Mouse (Mus musculus) gastrocnemius, postnatal 36 days (tissue): ENCODE data around the gene Tmem131l. TPM values are rescaled to one million over a fixed set of nuclear protein-coding genes. Genes with fewer than 3 reads are reported as not detected.

Source experiments
- DNase-seq, 2 experiments: peaks; one replicate each; pipeline ENCODE4 v3.0.0; 2022
- intact Hi-C: fragments of 180-260 bp; cut with DNase I; formaldehyde crosslinking; loops from one replicate; pipeline ENCODE4 v1.15.1; 2025
- total RNA-seq, 2 experiments: library from RNA; stranded (reverse); gene quantifications; 2 replicates each; pipeline ENCODE4 v1.2.3; 2021

Gene Tmem131l
- total RNA-seq, 2 experiments from 2014 or later, result 13.0 to 18.4 TPM

- no peak for DNase-seq
- intact Hi-C loops, result no loop called here
Measured at GRCm38 (mm10) chr3:84022201-84022584, 17.8 kb downstream of the Tmem131l start.

- DNase-seq, result no peak
- intact Hi-C loops, result no loop called here
Measured at GRCm38 (mm10) chr3:84021217-84022200, 18.5 kb downstream of the Tmem131l start.

- intact Hi-C loops, result no loop called here
- DNase-seq, result no peak
Measured at GRCm38 (mm10) chr3:84020528-84020927, 19.4 kb downstream of the Tmem131l start.

GRCm38 (mm10) chr3:84015484-84016016 lies 24.4 kb downstream of the Tmem131l start:
- DNase-seq, result no peak
- intact Hi-C loops, result no loop called here

DNA sequence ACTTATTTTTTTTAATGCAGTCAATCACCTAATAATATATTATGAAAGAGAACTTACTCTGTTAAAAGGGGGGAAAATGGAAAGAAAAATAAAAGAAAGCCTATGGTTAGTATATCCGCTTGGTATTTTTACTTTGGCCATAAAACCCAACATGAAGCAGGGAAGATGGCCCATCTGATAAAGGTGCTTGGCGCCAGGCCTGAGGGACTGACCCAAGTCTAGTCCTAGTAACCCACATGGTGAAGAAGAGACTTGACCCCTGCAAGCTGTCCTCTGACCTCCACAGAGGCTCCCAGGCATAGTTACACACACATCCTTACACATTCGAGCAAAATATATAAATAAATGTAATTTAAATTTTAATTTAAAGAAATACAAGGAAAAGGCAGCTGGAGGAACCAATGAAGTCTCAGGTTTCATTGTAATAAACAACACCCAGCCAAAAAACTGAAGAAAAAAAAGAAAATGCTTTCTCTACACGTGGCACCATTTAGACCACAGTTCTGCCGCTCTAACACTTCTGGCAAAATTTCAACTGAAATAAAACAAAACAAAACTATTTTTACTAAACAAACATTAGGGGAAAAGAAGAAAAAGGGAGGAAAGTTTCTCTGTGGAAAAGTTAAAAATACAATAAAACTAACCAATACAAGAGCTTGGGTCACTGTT lies 28.8 kb downstream of the Tmem131l start:
- intact Hi-C loops, result no loop called here
- no peak for DNase-seq

- intact Hi-C loops, result no loop called here
- DNase-seq, result no peak
Measured at GRCm38 (mm10) chr3:84005989-84006388, 34.0 kb downstream of the Tmem131l start.

DNA sequence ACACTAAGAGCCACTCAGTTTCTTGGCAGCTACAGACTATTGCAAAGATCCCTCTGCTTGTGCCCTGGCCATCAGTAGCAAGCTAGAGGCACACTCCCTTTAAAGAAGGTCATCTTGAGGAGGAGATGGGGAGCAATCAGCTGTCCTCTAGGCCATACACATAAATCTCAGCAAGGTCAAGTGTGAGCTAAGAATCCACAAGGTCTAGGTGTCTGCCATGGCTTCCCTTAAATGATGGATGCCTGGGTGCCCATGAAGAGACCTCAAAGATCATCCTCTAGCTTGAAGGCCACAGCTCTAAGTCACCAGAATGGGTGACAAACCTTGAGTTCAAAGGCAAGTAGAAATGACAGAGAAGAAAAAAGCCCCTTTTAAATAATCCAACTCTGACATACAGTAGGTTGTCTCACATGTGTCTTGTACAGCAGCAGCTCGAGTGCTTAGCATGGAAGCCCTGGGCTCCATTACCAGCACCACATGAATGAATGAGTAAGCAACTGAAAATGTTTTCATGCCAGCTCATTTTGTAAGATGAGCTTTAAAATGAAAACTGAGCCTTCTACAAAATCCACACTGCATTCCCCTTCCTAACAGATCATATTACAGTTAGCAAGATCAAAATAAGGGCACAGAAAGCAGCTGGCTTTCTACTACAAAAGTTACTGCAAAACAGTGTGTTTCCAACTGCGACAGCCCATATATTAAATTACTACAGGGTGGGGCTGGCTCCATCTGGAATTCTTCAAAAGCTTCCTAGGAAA lies 35.5 kb downstream of the Tmem131l start:
- no peak for DNase-seq
- intact Hi-C loops, result no loop called here

GRCm38 (mm10) chr3:84002433-84003090 lies 37.4 kb downstream of the Tmem131l start:
- intact Hi-C loops, result no loop called here
- no peak for DNase-seq

GRCm38 (mm10) chr3:83997563-83997962 lies 42.4 kb downstream of the Tmem131l start:
- DNase-seq, result no peak
- intact Hi-C loops, result no loop called here

DNA sequence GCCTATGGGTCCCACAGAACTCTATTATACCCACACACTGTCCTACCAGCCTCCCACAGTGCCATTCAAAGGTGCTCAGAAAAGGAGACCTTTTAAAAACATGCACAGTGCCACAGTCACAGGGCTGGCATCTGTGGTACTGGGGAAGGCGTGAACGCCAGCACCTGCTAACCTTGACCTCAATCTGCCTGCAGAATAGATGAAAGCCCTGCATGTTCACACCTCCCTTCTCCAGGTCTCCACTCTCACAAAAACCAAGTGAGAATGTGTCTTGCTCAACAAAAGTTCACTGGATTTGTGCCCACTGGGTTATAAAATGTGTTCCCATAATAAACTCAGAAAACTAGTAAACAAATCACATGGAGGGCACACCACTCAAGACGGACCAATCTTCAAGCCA lies 42.9 kb downstream of the Tmem131l start:
- DNase-seq, result no peak
- intact Hi-C loops, result no loop called here

GRCm38 (mm10) chr3:83996086-83996485 lies 43.9 kb downstream of the Tmem131l start:
- intact Hi-C loops, result no loop called here
- no peak for DNase-seq

DNA sequence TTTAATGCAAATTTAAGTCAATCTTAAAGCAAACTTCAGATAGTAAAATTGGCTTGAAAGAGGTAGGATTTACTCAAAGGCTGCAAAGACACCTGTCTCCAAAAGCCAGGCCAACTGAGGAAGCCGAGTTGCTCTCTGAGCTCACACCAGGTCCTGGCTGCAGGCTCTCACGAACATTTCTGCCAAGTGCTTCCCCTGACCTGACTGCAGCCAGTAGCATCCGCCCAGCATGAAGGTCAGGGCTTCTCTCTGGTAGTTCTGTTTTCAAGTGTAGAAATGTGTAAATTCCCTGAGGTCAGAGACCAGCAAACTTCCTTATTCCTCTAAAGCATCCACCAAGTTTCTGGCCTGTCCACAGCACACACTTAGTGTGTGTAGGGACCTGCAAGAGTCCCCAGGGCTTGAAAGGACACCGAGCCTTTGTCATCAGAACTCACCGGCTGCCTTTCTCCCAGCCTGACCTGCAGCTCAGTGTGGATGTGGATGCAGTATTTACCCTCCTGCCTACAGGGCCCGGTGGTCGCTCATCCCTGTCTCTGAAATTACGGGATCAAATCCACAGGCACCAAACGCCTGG lies 44.6 kb downstream of the Tmem131l start:
- DNase-seq, result no peak
- intact Hi-C loops, result no loop called here

- DNase-seq, result no peak
- intact Hi-C loops, result no loop called here
Measured at GRCm38 (mm10) chr3:83994217-83994839, 45.6 kb downstream of the Tmem131l start.

DNA sequence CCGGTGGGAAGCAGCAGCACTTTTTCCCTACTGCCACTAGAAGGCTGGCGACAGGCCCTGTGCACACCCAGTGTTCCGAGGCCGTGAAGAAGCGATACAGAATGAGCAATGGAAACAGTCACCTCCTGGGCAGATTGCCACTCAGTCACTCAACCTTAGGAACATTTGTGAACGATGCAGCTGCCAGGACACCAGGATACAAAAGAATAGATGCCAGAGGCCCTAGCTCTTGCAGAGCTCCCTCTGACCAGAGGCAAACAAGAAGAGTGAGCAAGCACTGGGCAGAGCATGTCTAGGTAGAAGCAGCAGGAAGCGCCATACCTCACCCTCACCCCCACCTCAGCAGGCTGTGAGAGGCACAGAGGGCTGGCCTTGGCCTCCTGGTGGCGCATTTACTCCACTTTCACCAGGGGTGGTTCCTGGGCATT lies 46.9 kb downstream of the Tmem131l start:
- peak; percentile 45 to 58 for DNase-seq
- intact Hi-C loops, result no loop called here

- intact Hi-C loops, result no loop called here
- no peak for DNase-seq
Measured at GRCm38 (mm10) chr3:83991691-83992524, 48.1 kb downstream of the Tmem131l start.

GRCm38 (mm10) chr3:83988214-83988613 lies 51.8 kb downstream of the Tmem131l start:
- DNase-seq, result no peak
- intact Hi-C loops, result no loop called here

DNA sequence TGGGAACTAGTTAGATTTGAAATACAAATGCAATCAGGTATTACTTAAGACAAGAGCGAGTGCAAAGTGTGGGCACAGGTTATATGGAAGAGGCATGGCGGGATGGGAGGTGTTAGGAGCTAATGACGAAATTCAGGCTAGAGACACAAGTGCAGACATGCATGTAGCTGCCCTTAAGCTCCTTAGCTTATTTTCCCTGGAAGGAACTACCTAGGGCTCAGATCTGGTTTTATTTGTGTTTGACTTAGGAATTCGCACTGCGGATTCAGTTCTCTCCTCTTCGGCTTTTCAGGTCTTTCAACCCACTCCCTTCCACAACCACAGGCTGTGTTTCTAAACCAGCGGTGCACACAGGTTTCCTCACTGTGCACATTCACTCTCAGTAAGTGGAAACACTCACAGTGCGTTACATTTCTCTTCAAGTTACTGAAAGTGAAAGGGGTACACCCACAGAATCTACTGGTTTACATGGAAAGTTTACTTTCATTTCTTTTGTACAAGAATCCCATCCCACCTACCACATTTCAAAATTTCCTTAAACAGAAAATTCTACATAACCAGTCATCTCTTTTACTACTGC lies 52.4 kb downstream of the Tmem131l start:
- DNase-seq, result no peak
- intact Hi-C loops, result no loop called here

GRCm38 (mm10) chr3:83986740-83987139 lies 53.2 kb downstream of the Tmem131l start:
- intact Hi-C loops, result no loop called here

More at GRCm38 (mm10) chr3:83986740-83987139, 53.2 kb downstream of the Tmem131l start:
- no peak for DNase-seq
